Mouse (Mus musculus) gastrocnemius, adult 8-10 months (tissue): ENCODE measurements at regions not wholly inside any gene's neighbourhood (a gene's known extent, or its start where the extent isn't known, plus 50 kb on each side); places are given as distances from the start of the nearest gene placed in this dataset.
A peak's percentile ranks its signal among the peaks of the same experiment; 100 is the strongest.

ENCODE experiments used
- DNase-seq, 2 experiments: peaks; one replicate each; pipeline ENCODE4 v3.0.0; 2022; ENCODE audit warnings: low spot score in 2 of 2

DNA sequence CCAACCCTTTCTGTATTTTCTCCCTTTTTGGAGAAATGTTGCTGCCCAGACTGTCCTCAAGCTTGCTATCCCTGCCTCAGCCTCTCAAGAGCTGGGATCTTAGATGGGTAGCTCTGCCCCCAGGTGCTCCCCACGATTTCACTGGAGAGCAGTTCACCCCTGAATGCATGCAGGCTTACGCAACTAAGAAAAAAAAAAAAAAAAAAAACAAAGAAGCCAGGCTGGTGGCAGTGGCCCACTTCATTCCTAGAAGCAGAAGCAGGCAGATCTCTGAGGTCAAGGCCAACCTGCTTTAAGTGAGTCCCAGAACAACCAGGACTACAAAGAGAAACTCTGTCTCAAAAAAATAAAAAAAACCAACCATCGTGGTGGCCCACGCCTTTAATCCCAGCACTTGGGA lies 51.2 kb upstream of the Fbxo11 start:
- DNase-seq, result no peak

DNA sequence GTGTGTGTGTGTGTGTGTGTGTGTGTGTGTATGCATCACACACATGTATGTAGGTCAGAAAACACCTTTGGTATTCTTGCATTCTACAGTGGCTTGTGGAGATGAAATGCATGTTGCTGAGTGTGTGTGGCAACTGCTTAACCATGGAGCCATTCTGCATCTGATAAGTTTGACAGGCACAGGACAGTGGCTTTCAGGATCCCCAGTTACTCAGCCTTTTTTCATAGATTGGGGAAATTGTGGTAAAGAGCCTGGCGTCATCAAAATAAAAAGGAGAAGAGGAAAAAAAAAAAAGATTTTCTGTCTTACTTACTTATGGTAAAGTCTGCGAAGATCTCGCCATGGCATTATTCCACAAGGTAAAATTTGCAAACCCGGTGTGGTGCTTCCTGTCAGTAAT lies 53.6 kb upstream of the Fbxo11 start:
- no peak for DNase-seq

DNA sequence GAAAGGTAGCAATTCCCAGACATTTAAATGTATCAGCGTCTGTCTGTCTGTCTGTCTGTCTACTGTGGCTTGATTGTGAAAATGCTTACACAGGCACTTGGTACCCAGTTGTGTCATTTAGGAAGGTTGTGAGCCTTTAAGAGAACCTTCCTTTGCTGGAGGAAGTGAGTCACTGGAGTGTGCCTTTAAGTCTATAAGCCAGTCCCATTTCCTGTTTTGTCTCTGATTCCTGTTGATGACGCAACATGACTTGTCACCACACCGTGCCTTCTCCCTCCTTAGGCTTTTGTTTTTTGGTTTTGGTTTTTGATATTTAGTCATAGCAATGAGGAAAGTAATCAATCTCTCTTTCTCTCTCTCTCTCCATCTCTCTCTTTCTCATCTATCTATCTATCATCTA lies 58.6 kb upstream of the Fbxo11 start:
- no peak for DNase-seq

DNA sequence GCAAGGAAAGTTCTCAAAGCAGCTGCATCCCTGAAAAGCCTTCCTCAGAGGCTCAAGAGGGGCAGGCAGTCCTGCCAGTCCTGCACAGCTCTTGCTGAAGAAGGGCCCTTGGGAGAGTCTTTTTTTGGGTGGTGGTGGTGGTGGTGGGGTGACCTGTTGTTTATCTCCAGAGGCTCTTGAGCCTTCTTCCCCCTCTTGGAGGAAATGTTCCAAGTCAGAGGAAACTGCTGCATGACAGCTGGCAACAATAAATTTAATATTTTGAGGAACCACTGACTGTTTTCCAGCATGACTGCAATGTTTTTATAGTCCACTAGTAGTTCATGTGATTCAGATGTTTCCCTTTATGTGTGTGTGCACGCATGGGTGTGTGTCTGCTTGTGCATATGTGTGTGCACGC lies 62.0 kb upstream of the Fbxo11 start:
- no peak for DNase-seq

DNA sequence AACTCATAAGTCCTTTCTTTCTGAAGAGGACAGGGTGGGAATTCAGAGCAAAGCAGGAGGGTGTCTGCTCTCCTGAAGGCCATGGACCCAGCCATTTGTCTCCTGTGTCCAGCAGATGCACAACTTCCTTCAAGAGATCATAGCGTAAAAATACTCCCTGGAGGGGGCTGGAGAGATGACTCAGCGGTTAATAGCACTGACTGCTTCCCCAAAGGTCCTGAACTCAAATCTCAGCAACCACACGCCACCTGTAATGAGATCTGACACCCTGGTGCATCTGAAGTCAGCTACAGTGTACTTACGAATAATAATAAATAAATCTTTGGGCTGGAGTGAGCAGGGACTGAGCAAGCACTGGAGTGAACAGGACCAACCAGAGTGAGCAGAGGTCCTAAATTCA lies 66.2 kb upstream of the Fbxo11 start:
- DNase-seq, result no peak

DNA sequence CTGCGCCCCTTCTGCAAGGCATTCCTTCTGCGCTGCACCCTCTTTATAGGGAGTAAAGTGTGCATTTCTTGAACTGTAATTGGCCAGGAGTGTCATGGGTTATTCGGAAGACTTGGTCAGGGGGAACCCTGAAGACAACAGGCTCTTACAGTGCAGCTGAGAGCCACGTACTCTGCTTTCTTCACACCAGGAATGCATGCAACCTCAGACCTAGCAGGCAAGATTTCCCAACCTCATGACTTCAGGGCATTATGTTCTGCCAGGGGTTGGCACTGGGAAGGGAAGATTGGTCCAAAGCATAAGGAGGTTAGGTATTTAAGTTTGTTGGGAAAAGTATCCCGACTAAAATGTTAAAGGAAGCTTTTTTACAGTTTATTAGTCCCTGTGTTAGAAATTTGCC lies 66.9 kb upstream of the Fbxo11 start:
- DNase-seq, result no peak

DNA sequence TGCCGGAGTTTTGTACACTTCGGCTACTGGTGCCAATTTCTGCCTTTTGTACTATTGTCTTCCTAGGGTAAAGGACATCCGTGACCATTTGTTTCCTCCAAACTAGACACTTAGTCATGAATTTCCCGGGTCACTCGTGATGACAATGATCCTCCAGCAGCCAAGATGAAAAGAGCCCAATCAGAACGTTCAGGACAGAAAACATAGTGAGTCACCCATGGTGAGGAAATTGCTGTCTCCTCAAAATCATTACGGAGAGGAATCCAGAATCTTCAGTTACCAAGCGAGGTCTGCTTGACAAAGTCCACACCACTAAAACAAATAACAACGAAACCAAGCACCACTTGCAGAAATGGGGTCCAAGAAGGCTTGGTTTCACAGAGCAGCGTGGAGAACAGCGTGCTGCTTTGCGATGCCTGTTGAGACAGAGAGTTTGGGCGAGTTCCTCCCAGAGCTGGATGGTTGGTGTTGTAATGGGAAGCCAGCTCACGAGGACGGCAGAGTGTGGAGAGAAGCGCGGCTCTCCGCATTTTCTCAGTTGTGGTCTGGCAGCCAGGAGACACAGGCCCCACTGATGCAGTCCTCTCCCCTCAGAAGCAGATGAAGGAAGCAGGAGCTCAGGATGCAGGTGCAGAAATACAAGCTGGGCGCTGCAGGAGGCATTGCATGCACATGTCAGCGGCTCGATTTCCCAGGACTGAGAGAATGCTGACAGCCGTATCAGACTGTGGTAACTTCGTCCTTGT lies 67.7 kb upstream of the Fbxo11 start:
- peak in 1 of 2 experiments; percentile 12 for DNase-seq

DNA sequence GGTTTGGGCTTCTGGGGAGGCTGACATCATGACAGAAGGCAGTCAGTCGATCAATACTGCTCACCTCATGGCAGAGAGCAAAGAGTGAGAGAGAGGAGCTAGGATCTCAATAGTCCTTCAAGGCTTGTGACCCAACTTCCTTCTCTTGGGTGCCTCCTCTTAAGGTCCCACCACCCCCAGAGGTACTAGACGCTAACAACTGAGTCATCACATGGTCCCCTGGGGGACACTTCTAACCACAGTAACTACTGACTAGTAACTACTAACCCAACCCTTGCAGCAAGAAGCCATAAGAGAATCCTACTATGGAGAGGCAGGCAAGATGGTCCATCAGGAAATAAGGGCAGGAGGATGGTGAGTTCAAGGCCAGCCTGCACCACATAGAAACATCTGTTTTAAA lies 69.5 kb upstream of the Fbxo11 start:
- DNase-seq, result no peak

DNA sequence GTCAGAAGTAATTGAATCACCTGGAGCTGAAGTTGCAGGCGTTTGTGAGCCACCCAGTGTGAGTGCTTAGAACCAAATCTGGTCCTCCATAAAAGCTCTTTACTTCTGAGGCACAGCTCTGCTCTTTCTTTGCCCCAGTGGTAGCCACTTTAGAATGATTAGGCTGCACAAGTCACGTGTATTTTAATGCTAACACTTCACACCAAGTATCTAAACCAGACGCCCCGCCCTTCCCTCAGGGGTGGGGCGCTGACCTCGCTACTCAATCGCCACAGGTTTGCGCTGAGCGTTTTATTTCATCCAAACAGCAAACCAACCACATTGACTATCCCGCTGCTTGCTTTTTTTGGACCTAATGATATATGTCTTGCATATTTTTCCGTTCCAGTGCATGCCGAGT lies 76.4 kb upstream of the Fbxo11 start:
- DNase-seq, result no peak

DNA sequence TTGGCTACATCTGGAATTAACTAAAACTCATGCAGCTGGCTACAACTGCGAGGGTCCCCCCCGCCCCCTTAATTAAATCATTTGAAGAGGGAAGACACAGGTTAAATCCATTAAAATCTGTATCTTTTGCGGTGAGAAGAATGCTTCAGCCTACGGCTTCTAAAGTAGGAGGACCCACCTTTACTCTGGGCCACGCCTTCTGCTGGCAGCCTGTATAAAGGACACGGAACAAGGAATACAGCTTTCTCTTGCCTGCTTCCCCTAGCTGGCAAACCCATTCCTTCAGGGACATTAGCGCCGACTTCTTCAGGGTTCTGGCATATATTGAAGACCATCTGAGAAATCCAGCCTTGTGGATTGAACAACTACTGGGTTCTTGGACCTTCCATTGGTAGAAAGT lies 76.9 kb upstream of the Fbxo11 start:
- DNase-seq, result no peak

DNA sequence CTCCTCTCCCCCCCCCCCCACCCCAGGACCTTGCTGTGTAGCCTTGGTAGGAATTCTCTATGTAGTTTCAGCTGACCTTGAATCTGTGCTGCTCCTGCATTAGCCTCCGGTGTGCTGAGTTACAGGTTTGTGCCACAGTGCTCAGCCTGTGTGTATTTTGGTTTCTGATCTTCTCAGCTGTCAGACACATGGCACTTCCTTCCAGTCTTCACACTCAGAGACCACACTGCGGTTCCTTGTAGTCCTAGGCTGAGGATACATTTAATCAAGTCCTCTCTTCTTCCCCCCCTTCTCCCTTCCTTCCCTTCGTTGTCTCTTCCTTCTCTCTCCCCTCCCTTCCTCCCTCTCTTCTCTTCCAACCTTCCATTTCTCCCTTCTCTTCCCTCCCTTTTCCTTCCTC lies 77.7 kb upstream of the Fbxo11 start:
- DNase-seq, result no peak

DNA sequence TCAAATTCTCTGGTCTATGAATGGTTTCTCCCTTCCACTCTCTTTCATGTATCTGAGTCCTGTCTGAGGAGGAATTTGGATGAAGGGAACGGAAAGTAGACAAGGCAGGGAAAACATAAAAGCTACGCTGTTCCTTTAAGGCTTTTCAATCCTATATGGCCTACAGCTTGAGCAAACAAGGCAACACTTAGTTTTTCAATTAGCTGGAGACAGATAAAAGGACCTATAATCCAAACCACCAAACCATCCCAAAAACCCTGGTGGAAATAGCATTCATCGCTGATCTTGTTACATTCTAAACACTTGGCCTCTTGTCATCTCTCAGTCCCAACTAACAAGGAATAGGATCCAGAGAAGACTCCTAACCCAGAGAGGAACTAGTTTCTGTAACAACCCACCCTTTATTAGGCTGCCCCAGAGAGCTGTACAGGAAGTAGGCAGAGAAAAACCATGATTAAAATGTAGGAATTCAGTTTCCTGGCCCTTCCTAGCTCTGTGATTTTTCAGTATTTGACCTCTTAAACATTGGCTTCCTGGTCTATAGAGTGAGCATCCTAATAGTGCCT lies 78.4 kb upstream of the Fbxo11 start:
- DNase-seq, result no peak

DNA sequence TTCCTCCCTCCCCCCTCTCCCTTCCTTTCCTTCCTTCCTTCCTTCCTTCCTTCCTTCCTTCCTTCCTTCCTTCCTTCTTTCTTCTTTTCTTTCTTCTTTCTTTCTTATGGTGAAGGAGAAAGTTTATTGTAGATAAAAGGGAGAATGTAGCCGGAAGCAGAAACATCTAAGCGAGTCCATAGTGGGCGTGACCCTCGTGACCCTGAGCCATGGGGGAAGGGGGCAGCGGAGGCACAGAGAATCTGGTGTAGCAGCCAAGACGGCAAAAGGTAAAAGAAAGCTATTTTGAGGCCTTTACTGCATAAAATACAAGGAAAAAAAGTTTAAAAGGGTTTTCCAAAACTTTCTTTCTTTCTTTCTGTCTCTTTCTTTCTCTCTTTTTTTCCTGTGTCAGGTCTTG lies 93.5 kb upstream of the Fbxo11 start:
- no peak for DNase-seq

DNA sequence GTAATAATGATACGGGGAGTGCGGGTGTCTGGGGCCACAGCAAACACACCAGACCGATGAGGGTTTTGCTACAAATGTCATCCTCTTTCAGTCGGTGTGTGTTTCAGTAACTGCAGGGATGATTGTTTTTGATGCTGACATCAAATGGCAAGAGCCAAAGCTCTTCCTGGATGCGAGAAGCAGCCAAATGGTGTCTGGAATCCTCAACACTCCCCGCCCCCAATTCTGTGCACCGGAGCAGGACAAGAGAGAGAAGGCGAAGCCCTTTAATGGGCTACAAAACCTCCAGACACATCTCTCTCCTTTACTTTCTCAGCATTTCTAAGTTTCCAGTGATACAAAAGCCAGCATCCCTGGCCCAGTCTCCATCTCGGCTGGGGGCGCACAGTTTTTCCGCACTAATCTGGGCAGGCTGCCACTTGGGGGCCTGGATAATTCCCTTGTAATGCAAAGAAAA lies 94.1 kb upstream of the Fbxo11 start:
- DNase-seq, result no peak

DNA sequence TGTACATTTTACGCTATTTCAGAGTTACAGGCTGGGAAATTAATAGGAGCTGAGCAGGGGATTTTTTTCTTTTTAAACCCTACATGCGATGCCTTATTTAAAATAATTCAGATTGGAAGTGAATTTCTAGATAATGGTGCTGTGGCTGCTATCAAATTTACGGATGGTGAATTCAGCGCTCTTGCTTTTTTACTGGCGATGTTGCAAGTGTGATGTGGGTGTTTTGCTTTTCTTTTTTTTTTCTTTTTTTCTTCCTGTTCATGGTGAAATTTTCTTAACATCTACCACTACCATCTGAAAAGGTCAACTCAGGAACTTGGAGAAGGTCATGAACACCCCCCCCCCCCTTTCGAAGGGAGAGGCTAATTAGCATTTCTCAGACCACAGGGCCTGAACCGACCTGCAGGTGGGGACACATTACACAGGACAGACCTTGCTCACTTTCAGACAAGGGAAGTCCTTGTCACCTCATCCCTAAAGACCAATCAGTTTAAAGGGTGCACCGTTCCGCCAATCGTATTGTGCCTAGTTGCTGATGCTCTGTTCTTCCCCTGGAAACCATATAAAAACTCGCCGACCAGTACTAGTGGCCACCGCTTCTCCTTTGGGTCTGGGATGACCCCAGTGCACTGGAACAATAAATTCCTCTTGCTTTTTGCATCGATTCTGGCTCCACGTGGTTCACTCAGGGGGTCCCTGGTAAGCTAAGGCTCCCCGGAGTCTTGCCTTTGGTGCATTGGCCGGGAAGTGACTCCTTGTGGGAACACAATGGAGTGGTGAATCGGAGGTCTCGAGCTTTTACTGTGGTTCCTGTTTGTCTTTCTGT lies 95.0 kb upstream of the Fbxo11 start:
- no peak for DNase-seq

DNA sequence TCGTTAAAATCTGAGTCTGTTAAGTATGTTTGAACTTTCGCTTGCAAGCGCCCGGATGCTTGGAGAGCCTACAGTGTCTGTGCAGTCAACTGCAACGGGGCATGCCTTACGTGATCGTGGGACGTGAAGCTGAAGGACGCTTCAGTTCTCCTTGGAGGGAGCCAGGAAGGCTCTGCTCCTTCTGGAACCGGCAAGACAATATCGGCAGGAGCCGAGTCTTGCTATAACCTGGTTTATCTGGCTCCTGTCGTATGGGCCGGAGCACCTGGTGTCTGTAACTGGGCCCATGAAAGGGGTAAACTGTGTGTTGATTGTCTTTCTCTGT lies 95.5 kb upstream of the Fbxo11 start:
- DNase-seq, result no peak

DNA sequence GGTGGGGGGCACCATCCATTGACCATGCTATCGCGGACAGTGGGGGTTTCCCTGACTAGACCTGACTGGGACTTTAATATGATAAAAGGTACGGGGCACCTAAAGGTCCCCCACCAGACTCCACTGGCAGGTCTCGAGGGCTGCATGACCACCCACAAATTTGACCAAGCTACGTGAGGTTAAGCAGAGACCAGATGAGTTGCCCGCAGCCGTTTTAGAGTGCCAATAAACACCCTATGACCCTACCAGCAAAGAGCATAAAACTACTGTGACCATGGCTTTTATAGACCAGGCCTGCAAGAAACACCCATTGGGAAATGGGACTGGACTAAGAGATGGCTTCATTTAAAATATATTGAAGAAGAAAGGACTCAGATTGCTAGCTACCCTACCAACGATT lies 96.7 kb upstream of the Fbxo11 start:
- no peak for DNase-seq

DNA sequence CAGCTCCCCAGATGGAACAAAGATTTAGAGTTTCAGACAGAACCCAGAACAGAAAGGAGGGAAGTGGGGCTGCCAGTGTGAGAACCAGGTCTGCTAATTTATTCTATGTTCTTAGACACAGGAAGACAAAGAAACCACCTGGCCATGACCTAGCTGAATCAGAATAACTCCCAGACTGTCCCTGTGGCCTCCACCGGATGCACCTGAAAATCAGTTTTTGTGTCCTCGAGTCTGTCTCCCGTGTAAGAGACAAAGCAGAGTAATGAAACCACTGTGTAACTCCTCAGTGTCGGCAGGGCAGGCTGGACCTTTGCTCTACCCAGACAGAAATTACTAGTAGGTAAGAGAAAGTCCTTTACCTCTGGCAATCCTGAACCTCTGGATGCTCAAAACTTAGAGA lies 99.7 kb upstream of the Fbxo11 start:
- no peak for DNase-seq

DNA sequence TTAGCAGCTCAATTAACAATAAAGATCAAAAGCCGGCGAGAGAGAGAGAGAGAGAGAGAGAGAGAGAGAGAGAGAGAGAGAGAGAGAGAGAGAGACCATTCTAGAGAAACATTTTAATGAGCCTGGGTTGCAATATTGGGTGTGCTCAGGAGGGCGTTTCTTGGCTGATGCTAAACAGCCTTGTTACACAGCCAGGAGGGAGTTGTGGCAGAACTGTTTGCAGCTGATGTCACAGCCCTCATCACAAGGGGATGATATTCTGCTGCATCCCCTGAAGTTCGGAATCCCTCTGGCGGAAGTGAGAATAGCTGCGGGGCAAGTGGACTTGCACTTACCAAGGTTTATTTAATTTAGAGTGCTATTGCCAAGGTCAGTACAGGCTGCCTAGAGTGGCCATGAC lies 100.7 kb upstream of the Fbxo11 start:
- DNase-seq, result no peak

DNA sequence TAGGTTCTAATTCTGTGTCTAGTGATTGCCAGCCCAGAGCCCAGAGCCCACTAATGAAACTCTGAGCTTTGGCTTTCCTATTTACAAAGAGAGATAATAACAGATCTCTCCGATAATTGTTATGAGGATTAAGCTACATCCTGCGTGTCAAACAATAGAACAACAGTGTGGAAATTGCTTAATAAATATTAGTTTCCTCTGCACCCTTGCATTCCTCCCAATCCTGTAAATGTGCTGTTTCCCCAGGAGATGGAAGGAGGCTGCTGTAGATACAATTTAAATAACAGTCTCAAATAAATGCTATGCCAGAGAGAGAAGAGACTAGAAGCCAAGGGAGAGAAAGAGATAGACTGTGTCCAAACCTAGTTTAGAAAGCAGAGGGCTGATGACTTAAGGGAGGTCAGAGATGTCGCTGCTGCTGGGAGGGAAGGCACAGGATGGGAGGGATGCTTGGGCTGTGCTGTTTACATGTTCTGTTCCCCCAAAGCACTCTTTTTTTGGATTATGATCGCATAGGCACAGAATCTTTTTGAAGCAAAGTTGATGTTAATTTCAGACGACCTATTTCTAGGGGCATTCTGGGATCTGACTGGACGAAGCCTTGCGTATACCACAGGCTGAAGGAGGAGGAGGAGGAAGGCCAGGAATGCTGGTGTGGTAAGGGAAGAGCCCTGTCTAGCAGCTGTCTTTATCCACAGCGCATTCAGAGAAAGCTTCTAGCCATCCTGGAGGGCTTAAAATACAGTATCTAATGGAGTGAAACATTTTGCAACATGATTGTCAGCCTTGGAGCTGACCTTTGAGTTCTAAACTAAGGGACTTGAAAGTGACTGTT lies 103.4 kb upstream of the Fbxo11 start:
- DNase-seq, result no peak

DNA sequence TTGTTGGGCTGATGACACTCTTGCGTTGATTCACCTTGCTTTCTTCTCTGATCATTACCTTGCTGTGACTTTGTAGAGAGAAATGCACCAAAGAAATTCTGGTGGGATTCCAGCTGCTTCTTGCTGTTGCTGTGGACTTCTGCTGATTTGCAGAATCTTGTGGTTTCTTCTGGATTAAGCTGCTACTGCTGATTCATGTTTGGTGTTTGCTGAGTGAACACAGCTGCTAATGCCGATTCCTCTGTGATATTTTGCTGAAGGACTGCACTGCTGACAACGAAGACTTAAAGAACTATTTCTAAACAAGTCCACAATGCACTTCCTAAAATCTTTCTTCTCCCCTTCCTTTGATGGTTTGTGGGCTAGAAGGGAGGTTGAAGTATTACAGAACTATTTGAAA lies 106.5 kb upstream of the Fbxo11 start:
- no peak for DNase-seq
